Mouse (Mus musculus): Measurements from ENCODE around the gene Arid2. TPM values are rescaled to one million over a fixed set of nuclear protein-coding genes. Genes with fewer than 3 reads are reported as not detected.

Arid2 gene
- polyA plus RNA-seq, 1 experiment from 2014 or later = 7.3 TPM

- Histone ChIP-seq H3K4me2 (replicated peaks; ENCODE audit: low read depth) (peak overlapping the region; percentile 78), H3K27me3 (ENCODE audit: control insufficient read depth, insufficient read depth, low read length) (no peaks in the 10 kb centered on the region), H3K4me1 (replicated peaks; ENCODE audit: control insufficient read depth, insufficient read depth) (no peaks in the 10 kb centered on the region), H3K36me3 (ENCODE audit: control insufficient read depth, insufficient read depth, low read length) (no peaks in the 10 kb centered on the region), H3K4me3 (ENCODE audit: low read depth, low read length) (peak overlapping the region; percentile 93), H3K9ac (ENCODE audit: low read length) (peak overlapping the region; percentile 99), H3K9me3 (ENCODE audit: control insufficient read depth, low read length) (no peaks in the 10 kb centered on the region), H3K27ac (replicated peaks) (peak overlapping the region; percentile 100)
- no peak for TF ChIP-seq CTCF (IDR thresholded peaks at IDR 0.05; ENCODE audit: low read depth)
- TF ChIP-seq EP300 (optimal IDR thresholded peaks at IDR 0.05) = no peak
- 0% methylated on average over 8 of the region's 63 CpGs for WGBS
- ATAC-seq (ENCODE audit: low FRiP score, low TSS enrichment) = peak; percentile 45; the same call in 1 of the 2 replicates
- DNase-seq (ENCODE audit: low spot score) = no peak
Observed at GRCm38 (mm10) chr15:96286935-96287292, 404 bp upstream of the Arid2 start.

DNA sequence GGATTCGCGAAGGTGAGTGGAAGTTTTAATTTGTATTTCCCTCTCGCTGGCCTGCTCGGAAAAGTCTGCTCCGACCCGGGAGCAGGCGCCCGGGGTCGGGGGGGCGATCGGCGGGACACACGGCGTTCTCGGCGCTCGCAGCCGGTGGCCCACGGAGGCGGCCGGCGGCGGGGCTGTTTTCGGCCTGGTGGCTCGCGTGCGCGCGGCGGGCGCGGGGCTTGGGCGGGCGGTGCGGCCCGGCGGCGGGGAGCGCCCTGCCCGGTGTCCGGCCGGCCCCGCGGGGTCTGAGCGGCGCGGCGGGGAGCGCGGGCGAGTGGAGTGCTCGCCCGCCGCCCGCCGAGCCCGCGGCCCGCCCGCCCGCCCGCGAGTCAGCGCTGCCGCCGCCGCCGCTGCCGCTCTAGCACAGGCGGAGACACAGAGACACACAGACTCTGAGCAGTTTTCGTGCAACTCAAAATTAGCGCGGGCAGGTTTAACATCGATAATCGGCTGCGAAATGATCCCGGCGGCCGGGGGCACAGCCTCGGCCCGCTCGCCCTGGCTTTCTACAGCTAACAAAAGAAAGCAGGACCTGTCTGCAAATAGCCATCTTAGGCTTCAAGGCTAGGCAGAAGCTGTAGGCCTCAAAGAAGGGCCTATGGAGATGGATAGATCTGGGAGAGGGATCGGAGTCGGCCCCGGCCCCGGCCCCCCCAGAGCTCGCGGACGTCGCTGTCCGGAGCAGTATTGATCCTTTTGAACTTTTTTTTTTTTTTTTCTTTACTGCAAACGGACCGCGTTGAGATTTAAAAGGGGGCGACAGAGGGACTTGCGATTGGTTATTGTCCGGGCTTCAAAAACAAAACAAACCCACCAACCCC, 888 bp downstream of the Arid2 start:
- Histone ChIP-seq H3K4me3 (ENCODE audit: low read depth, low read length) (peak overlapping the region; percentile 93), H3K36me3 (ENCODE audit: control insufficient read depth, insufficient read depth, low read length) (no peaks in the 10 kb centered on the region), H3K27me3 (ENCODE audit: control insufficient read depth, insufficient read depth, low read length) (no peaks in the 10 kb centered on the region), H3K9ac (ENCODE audit: low read length) (peak overlapping the region; percentile 99), H3K9me3 (ENCODE audit: control insufficient read depth, low read length) (no peaks in the 10 kb centered on the region), H3K27ac (replicated peaks) (peak overlapping the region; percentile 100), H3K4me1 (replicated peaks; ENCODE audit: control insufficient read depth, insufficient read depth) (no peaks in the 10 kb centered on the region), H3K4me2 (replicated peaks; ENCODE audit: low read depth) (peak overlapping the region; percentile 78)
- no peak for TF ChIP-seq EP300 (optimal IDR thresholded peaks at IDR 0.05)
- no peak for TF ChIP-seq CTCF (IDR thresholded peaks at IDR 0.05; ENCODE audit: low read depth)
- DNase-seq (ENCODE audit: low spot score) (peak; percentile 60), ATAC-seq (ENCODE audit: low FRiP score, low TSS enrichment) (no peak)
- WGBS = under 1% methylated on average over 67 of the region's 97 CpGs

DNA sequence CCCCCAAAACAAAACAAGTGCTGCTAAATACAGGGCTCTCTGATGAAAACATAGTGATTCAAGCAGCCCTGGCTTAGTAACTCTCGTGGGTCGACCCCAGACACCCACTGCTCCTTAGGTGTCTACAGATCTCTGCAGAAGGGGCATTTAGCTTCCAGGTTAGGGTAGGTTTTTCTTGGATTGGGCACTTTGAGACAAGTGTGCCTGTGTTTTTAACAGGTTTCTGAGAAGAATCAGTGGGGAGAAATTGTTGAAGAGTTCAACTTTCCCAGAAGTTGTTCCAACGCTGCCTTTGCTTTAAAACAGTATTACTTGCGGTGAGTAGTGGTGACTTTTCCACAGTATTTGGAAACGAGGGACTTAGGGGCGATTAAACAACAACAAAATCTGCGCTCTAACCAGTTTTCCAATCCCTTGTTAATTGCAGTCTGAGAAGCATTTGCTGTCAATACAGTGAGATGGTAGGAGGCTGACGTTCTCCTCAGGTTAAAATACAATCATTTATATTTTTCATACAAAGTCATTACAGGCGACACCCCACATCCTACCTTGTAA, 1.6 kb downstream of the Arid2 start:
- Histone ChIP-seq H3K4me1 (replicated peaks; ENCODE audit: control insufficient read depth, insufficient read depth) (no peaks in the 10 kb centered on the region), H3K4me3 (ENCODE audit: low read depth, low read length) (peak overlapping the region; percentile 93), H3K36me3 (ENCODE audit: control insufficient read depth, insufficient read depth, low read length) (no peaks in the 10 kb centered on the region), H3K27me3 (ENCODE audit: control insufficient read depth, insufficient read depth, low read length) (no peaks in the 10 kb centered on the region), H3K9ac (ENCODE audit: low read length) (peak overlapping the region; percentile 99), H3K4me2 (replicated peaks; ENCODE audit: low read depth) (peak overlapping the region; percentile 78), H3K9me3 (ENCODE audit: control insufficient read depth, low read length) (no peaks in the 10 kb centered on the region), H3K27ac (replicated peaks) (peak overlapping the region; percentile 100)
- WGBS = 4% methylated on average over 9 of the region's 9 CpGs
- TF ChIP-seq CTCF (IDR thresholded peaks at IDR 0.05; ENCODE audit: low read depth) (no peak), EP300 (optimal IDR thresholded peaks at IDR 0.05) (no peak)
- no peak for ATAC-seq (ENCODE audit: low FRiP score, low TSS enrichment)
- no peak for DNase-seq (ENCODE audit: low spot score)

DNA sequence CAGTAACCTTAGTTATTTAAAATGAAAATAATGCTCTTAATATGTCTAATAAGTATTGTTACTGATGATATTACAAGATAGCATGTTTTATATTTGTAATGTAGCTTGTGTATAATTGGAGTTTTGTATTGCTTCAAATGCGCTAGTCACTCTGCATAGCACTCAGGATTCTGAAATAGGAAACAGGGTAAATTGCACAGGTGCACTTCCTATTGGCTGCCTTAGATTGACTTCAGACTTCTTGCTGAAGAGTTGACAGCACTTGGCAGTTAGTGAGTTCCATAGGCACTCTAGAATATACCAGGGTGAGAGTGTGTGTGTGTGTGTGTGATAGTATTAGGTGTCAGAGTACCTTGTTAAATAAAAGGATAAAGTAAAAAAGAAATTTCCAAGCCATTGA, 2.7 kb downstream of the Arid2 start:
- no peak for ATAC-seq (ENCODE audit: low FRiP score, low TSS enrichment)
- no peak overlapping the region for H3K27ac ChIP-seq (replicated peaks)
- H3K9ac ChIP-seq (ENCODE audit: low read length) = no peak overlapping the region
- DNase-seq (ENCODE audit: low spot score) = no peak
- TF ChIP-seq CTCF (IDR thresholded peaks at IDR 0.05; ENCODE audit: low read depth) = no peak
- no peak for TF ChIP-seq EP300 (optimal IDR thresholded peaks at IDR 0.05)
- 74% methylated on average over 1 of the region's 1 CpGs for WGBS
- H3K9me3 ChIP-seq (ENCODE audit: control insufficient read depth, low read length) = no peaks in the 10 kb centered on the region
- no peaks in the 10 kb centered on the region for H3K4me1 ChIP-seq (replicated peaks; ENCODE audit: control insufficient read depth, insufficient read depth)
- H3K4me3 ChIP-seq (ENCODE audit: low read depth, low read length) = no peak overlapping the region
- H3K27me3 ChIP-seq (ENCODE audit: control insufficient read depth, insufficient read depth, low read length) = no peaks in the 10 kb centered on the region
- no peaks in the 10 kb centered on the region for H3K36me3 ChIP-seq (ENCODE audit: control insufficient read depth, insufficient read depth, low read length)
- no peak overlapping the region for H3K4me2 ChIP-seq (replicated peaks; ENCODE audit: low read depth)

DNA sequence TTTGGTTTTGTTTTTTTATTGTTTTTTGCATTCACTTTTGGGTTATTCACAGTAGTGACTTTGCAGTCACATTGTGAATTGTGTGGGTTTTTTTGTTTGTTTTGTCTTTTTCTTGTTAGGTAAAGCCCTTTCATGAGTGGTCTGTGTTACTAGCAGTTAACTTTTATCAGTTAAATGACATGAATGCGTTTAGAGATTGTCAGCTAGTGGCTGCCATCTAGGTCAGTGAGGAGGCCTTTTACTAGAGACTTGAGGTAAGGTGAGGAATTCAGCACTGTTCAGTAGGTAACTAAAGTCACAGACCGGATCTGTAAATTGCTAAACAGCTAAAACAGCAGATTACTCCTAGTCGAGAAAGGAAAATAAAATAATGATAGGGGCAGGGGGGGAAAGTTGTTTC, 6.1 kb downstream of the Arid2 start:
- H3K4me3 ChIP-seq (ENCODE audit: low read depth, low read length) = no peak overlapping the region
- TF ChIP-seq EP300 (optimal IDR thresholded peaks at IDR 0.05) (no peak), CTCF (IDR thresholded peaks at IDR 0.05; ENCODE audit: low read depth) (no peak)
- no peak overlapping the region for H3K4me2 ChIP-seq (replicated peaks; ENCODE audit: low read depth)
- ATAC-seq (ENCODE audit: low FRiP score, low TSS enrichment) (no peak), DNase-seq (ENCODE audit: low spot score) (no peak)
- H3K9me3 ChIP-seq (ENCODE audit: control insufficient read depth, low read length) = no peaks in the 10 kb centered on the region
- no peaks in the 10 kb centered on the region for H3K36me3 ChIP-seq (ENCODE audit: control insufficient read depth, insufficient read depth, low read length)
- H3K27ac ChIP-seq (replicated peaks) = no peak overlapping the region
- no peaks in the 10 kb centered on the region for H3K4me1 ChIP-seq (replicated peaks; ENCODE audit: control insufficient read depth, insufficient read depth)
- H3K9ac ChIP-seq (ENCODE audit: low read length) = no peak overlapping the region
- H3K27me3 ChIP-seq (ENCODE audit: control insufficient read depth, insufficient read depth, low read length) = no peaks in the 10 kb centered on the region
- 62% methylated on average over 3 of the region's 3 CpGs for WGBS

DNA sequence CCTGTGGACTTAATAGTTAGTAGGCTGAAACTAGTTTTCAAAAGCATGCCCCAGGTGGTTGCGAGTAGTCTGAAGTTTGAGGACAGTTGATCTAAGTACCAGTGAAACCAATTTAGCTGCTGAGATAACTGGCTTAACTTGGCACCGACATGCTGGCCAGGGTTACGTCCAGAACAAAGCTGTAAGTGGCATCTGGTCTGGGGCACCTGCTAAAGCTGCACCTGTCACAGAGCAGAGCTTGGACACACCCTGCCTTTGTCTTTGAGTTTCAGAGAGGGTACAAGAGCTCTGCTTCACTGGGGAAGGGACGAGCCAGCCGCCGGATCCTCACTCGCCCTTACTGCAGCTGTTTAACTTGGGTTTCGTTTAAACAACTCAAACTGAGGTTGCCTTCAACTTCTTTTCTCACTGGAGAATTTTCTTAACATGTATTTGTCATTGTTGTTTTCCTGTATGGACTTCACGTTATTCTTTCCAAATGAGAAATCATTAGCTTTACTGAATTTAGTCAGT, 9.8 kb downstream of the Arid2 start:
- ATAC-seq (ENCODE audit: low FRiP score, low TSS enrichment) (no peak), DNase-seq (ENCODE audit: low spot score) (no peak)
- H3K36me3 ChIP-seq (ENCODE audit: control insufficient read depth, insufficient read depth, low read length) = 0 out of 2 replicates have a peak, but pooled peaks cover 3% of the 10 kb centered on the region
- H3K27ac ChIP-seq (replicated peaks) = no peak overlapping the region
- no peak for TF ChIP-seq EP300 (optimal IDR thresholded peaks at IDR 0.05)
- TF ChIP-seq CTCF (IDR thresholded peaks at IDR 0.05; ENCODE audit: low read depth) = no peak
- 57% methylated on average over 9 of the region's 9 CpGs for WGBS
- no peak overlapping the region for H3K4me3 ChIP-seq (ENCODE audit: low read depth, low read length)
- H3K4me2 ChIP-seq (replicated peaks; ENCODE audit: low read depth) = no peak overlapping the region
- no peaks in the 10 kb centered on the region for H3K9me3 ChIP-seq (ENCODE audit: control insufficient read depth, low read length)
- H3K4me1 ChIP-seq (replicated peaks; ENCODE audit: control insufficient read depth, insufficient read depth) = no peaks in the 10 kb centered on the region
- H3K27me3 ChIP-seq (ENCODE audit: control insufficient read depth, insufficient read depth, low read length) = no peaks in the 10 kb centered on the region
- no peak overlapping the region for H3K9ac ChIP-seq (ENCODE audit: low read length)

Data from stomach, postnatal 0 days (tissue).